Mouse (Mus musculus) liver, embryonic 14.5 days (tissue): ENCODE measurements around the gene Inpp4a. TPM values are rescaled to one million over a fixed set of nuclear protein-coding genes. Genes with fewer than 3 reads are reported as not detected.

Experiments
- ATAC-seq: fragments of 200-750 bp; cut with Nextera tagmentation; 2 replicates; pipeline ENCODE4 v1.8.0; 2017; ENCODE audit warnings: moderate number of reproducible peaks, mild to moderate bottlenecking, moderate library complexity; ENCODE audit not compliant: insufficient read depth
- DNase-seq, 3 experiments: peaks; one replicate each; pipeline ENCODE4 v3.0.0-alpha.2; 2012 to 2013; ENCODE audit warnings: low read depth in 3 of 3, low spot score in 3 of 3
- H3K27ac ChIP-seq: fragments of 300-500 bp; sonication (generic); 2 replicates; pipeline ENCODE4 v1.5.1; 2014; ENCODE audit warnings: moderate library complexity, mild to moderate bottlenecking, control low read depth, inconsistent platforms
- H3K27me3 ChIP-seq: fragments of 300-500 bp; sonication (generic); 2 replicates; pipeline ENCODE4 v1.6.1; 2014; ENCODE audit warnings: mild to moderate bottlenecking, low read length, moderate library complexity; ENCODE audit not compliant: control insufficient read depth, insufficient read depth
- H3K36me3 ChIP-seq: fragments of 300-500 bp; sonication (generic); replicated peaks from 2 replicates; pipeline ENCODE4 v1.6.1; 2014; ENCODE audit warnings: low read depth; ENCODE audit not compliant: control insufficient read depth, insufficient read depth
- H3K4me1 ChIP-seq, 2 experiments: fragments of 200-500 bp in 1 of 2; fragments of 300-500 bp in 1 of 2; sonication (generic) in 1 of 2; replicated peaks; 2 replicates each; pipeline ENCODE4 v1.6.1; 2012 to 2014; ENCODE audit warnings: antibody characterized with exemption in 1 of 2, inconsistent platforms in 1 of 2, low read length in 1 of 2; ENCODE audit not compliant: control insufficient read depth in 2 of 2, insufficient read depth in 2 of 2
- H3K4me2 ChIP-seq: fragments of 300-500 bp; sonication (generic); 2 replicates; pipeline ENCODE4 v1.6.1; 2014; ENCODE audit warnings: low read depth, mild to moderate bottlenecking, control low read depth, moderate library complexity
- H3K4me3 ChIP-seq, 2 experiments: fragments of 200-500 bp in 1 of 2; fragments of 300-500 bp in 1 of 2; sonication (generic) in 1 of 2; 2 replicates each; pipeline ENCODE4 v1.5.1; 2012 to 2014; ENCODE audit warnings: low read depth in 2 of 2, low read length in 2 of 2, mild to moderate bottlenecking in 2 of 2, control low read depth in 1 of 2, inconsistent platforms in 1 of 2, moderate library complexity in 1 of 2; ENCODE audit not compliant: insufficient read depth in 1 of 2
- H3K9ac ChIP-seq: fragments of 300-500 bp; sonication (generic); replicated peaks from 2 replicates; pipeline ENCODE4 v1.6.1; 2014; ENCODE audit warnings: mild to moderate bottlenecking, control low read depth, moderate library complexity
- H3K9me3 ChIP-seq: fragments of 300-500 bp; sonication (generic); 2 replicates; pipeline ENCODE4 v1.6.1; 2016; ENCODE audit warnings: low read length, mixed read lengths; ENCODE audit not compliant: control insufficient read depth
- CTCF ChIP-seq: IDR thresholded peaks from 2 replicates; pipeline ENCODE4 v1.5.1; 2016; ENCODE audit warnings: antibody characterized with exemption, low read depth, control low read depth
- EP300 ChIP-seq: IDR thresholded peaks from 2 replicates; pipeline ENCODE4 v1.6.1; 2016; ENCODE audit warnings: antibody characterized with exemption, low read depth
- WGBS: fragments of 180-500 bp; shearing (Covaris S2); extraction: QIAGEN DNeasy Blood & Tissue Kit; methylation state at CpG from one replicate; pipeline ENCODE4 v1.1.7; 2014; ENCODE audit not compliant: insufficient replicate concordance; 5-methylcytosine and 5-hydroxymethylcytosine counted together
- polyA plus RNA-seq, 2 experiments: library from polyadenylated mRNA; depleted of rRNA in 1 of 2; stranded (reverse) in 1 of 2; unstranded in 1 of 2; fragments of >200 nt; fragmentation: Nextera tagmentation in 1 of 2; extraction: Ambion mirVana in 1 of 2; gene quantifications; 2 replicates each; pipeline versions ENCODE4 v1.2.1 to v1.2.3; 2012 to 2014

Gene Inpp4a
- polyA plus RNA-seq, 2 experiments, result 1.7 to 2.2 TPM

DNA sequence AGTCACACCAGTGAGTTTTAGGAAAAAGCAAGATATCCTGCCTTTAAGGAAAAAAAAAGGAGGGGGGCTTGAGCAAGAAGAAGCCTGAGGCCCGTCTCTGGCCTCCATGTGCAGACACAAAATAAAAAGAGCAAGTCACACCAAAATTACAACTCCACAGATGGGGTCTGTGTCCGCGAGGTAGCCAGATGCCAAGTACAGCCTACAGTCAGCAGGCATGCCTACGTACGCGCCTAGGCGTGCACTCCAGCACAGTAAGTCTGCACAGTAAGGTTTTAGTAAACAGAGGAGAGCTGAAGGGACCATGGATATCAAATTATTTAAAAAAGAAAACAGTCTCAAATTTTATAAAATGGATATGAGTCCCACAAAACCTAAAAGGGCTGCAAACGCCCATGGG is 151.6 kb downstream of the Inpp4a start:
- no peak overlapping the region for H3K4me2 ChIP-seq
- WGBS, result 76% methylated on average over 8 of the region's 8 CpGs
- H3K27me3 ChIP-seq, result no peaks in the 10 kb centered on the region
- no peak overlapping the region for H3K27ac ChIP-seq
- no peak overlapping the region for H3K9ac ChIP-seq
- TF ChIP-seq CTCF, result no peak
- no peak for TF ChIP-seq EP300
- no peaks in the 10 kb centered on the region for H3K9me3 ChIP-seq
- H3K36me3 ChIP-seq, result no peaks in the 10 kb centered on the region
- no peaks in the 10 kb centered on the region for H3K4me1 ChIP-seq
- ATAC-seq, result no peak
- no peak for DNase-seq
- no peak overlapping the region for H3K4me3 ChIP-seq

GRCm38 (mm10) chr1:37457546-37457945 is 157.9 kb downstream of the Inpp4a start:
- H3K9ac ChIP-seq, result no peak overlapping the region
- ATAC-seq (no peak), DNase-seq (no peak)
- TF ChIP-seq EP300 (no peak), CTCF (no peak)
- no peaks in the 10 kb centered on the region for H3K36me3 ChIP-seq
- H3K9me3 ChIP-seq, result no peaks in the 10 kb centered on the region
- H3K4me2 ChIP-seq, result no peak overlapping the region
- H3K4me1 ChIP-seq, result no peaks in the 10 kb centered on the region
- no peaks in the 10 kb centered on the region for H3K27me3 ChIP-seq
- 62% methylated on average over 7 of the region's 7 CpGs for WGBS
- H3K4me3 ChIP-seq, result no peak overlapping the region
- no peak overlapping the region for H3K27ac ChIP-seq

Other genes with a start within 250 kb of the Inpp4a start
- not detected in 2 replicates for gene Cnga3, start 85.4 kb upstream of the Inpp4a start, polyA plus RNA-seq (2012; rRNA removed)
- not detected in 2 replicates for gene Cnga3, start 85.4 kb upstream of the Inpp4a start, polyA plus RNA-seq (2014; fragmentation: Nextera tagmentation; extraction: Ambion mirVana)
- gene Coa5, start 130.2 kb downstream of the Inpp4a start, polyA plus RNA-seq (2012; rRNA removed), result 22.3 and 22.7 TPM in 2 replicates
- gene Coa5, start 130.2 kb downstream of the Inpp4a start, polyA plus RNA-seq (2014; fragmentation: Nextera tagmentation; extraction: Ambion mirVana), result 29.5 and 30.2 TPM in 2 replicates
- gene Unc50, start 130.3 kb downstream of the Inpp4a start, polyA plus RNA-seq (2012; rRNA removed), result 37.6 and 42.1 TPM in 2 replicates
- gene Unc50, start 130.3 kb downstream of the Inpp4a start, polyA plus RNA-seq (2014; fragmentation: Nextera tagmentation; extraction: Ambion mirVana), result 82.9 and 86.0 TPM in 2 replicates
- gene Mgat4a, start 241.2 kb downstream of the Inpp4a start, polyA plus RNA-seq (2012; rRNA removed), result 0.62 and 0.77 TPM in 2 replicates
- gene Mgat4a, start 241.2 kb downstream of the Inpp4a start, polyA plus RNA-seq (2014; fragmentation: Nextera tagmentation; extraction: Ambion mirVana), result 0.91 and 0.96 TPM in 2 replicates